Mouse (Mus musculus): ENCODE data around the gene Rassf4. TPM values are rescaled to one million over a fixed set of nuclear protein-coding genes. Genes with fewer than 3 reads are reported as not detected.

Rassf4 gene
- total RNA-seq, 1 experiment from 2014 or later = 4.8 TPM

- DNase-seq = no peak
Measured at GRCm38 (mm10) chr6:116671031-116671430, 2.7 kb downstream of the Rassf4 start.

GRCm38 (mm10) chr6:116670144-116670543, 3.6 kb downstream of the Rassf4 start:
- no peak for DNase-seq

- no peak for DNase-seq
Measured at GRCm38 (mm10) chr6:116668682-116669470, 4.9 kb downstream of the Rassf4 start.

- DNase-seq = no peak
Measured at GRCm38 (mm10) chr6:116667382-116667781, 6.4 kb downstream of the Rassf4 start.

GRCm38 (mm10) chr6:116666892-116667291, 6.9 kb downstream of the Rassf4 start:
- no peak for DNase-seq

GRCm38 (mm10) chr6:116666085-116666750, 7.5 kb downstream of the Rassf4 start:
- no peak for DNase-seq

GRCm38 (mm10) chr6:116664830-116665229, 8.9 kb downstream of the Rassf4 start:
- no peak for DNase-seq

GRCm38 (mm10) chr6:116664031-116664430, 9.7 kb downstream of the Rassf4 start:
- DNase-seq = no peak

GRCm38 (mm10) chr6:116663364-116663763, 10.4 kb downstream of the Rassf4 start:
- no peak for DNase-seq

- DNase-seq = peak; percentile 42
Measured at GRCm38 (mm10) chr6:116653684-116654454, 19.9 kb downstream of the Rassf4 start.

GRCm38 (mm10) chr6:116653191-116653590, 20.6 kb downstream of the Rassf4 start:
- DNase-seq = no peak

GRCm38 (mm10) chr6:116651437-116652118, 22.2 kb downstream of the Rassf4 start:
- DNase-seq = no peak

GRCm38 (mm10) chr6:116650406-116650805, 23.3 kb downstream of the Rassf4 start, which contains the start of gene Depp1:
Gene Depp1 (plus strand): TSS chr6:116650609.
- peak; percentile 41 for DNase-seq

- no peak for DNase-seq
Measured at GRCm38 (mm10) chr6:116649811-116650210, 23.9 kb downstream of the Rassf4 start.

- DNase-seq = peak; percentile 40
Measured at GRCm38 (mm10) chr6:116647763-116648162, 26.0 kb downstream of the Rassf4 start.

- no peak for DNase-seq
Measured at GRCm38 (mm10) chr6:116644335-116644734, 29.4 kb downstream of the Rassf4 start.

- DNase-seq = no peak
Measured at GRCm38 (mm10) chr6:116643881-116644280, 29.9 kb downstream of the Rassf4 start.

GRCm38 (mm10) chr6:116642942-116643341, 30.8 kb downstream of the Rassf4 start:
- DNase-seq = no peak

- no peak for DNase-seq
Measured at GRCm38 (mm10) chr6:116639663-116640062, 34.1 kb downstream of the Rassf4 start.

- DNase-seq = no peak
Measured at GRCm38 (mm10) chr6:116638871-116639270, 34.9 kb downstream of the Rassf4 start.

- DNase-seq = no peak
Measured at GRCm38 (mm10) chr6:116637496-116637895, 36.3 kb downstream of the Rassf4 start.

GRCm38 (mm10) chr6:116636581-116637235, 37.0 kb downstream of the Rassf4 start:
- no peak for DNase-seq

All from adrenal gland, postnatal 25 days (tissue).